Mouse (Mus musculus) neural tube, embryonic 14.5 days (tissue): Measurements from ENCODE around the gene Nrxn3. TPM values are rescaled to one million over a fixed set of nuclear protein-coding genes. Genes with fewer than 3 reads are reported as not detected.

ENCODE experiments used
- ATAC-seq: fragments of 200-750 bp; cut with Nextera tagmentation; 2 replicates; pipeline ENCODE4 v1.8.0; 2017; ENCODE audit warnings: low read depth, mild to moderate bottlenecking, moderate TSS enrichment, moderate library complexity
- H3K27ac ChIP-seq: fragments of 300-500 bp; sonication (generic); 2 replicates; pipeline ENCODE4 v1.5.1; 2014; ENCODE audit warnings: low read depth, mild to moderate bottlenecking, control low read depth, low read length, moderate library complexity, mixed read lengths
- H3K27me3 ChIP-seq: fragments of 300-500 bp; sonication (generic); 2 replicates; pipeline ENCODE4 v1.6.1; 2014; ENCODE audit warnings: low read length; ENCODE audit not compliant: control insufficient read depth, insufficient read depth
- H3K36me3 ChIP-seq: fragments of 300-500 bp; sonication (generic); 2 replicates; pipeline ENCODE4 v1.6.1; 2014; ENCODE audit warnings: low read length, mixed read lengths; ENCODE audit not compliant: control insufficient read depth, insufficient read depth
- H3K4me1 ChIP-seq: fragments of 300-500 bp; sonication (generic); 2 replicates; pipeline ENCODE4 v1.6.1; 2014; ENCODE audit warnings: low read length; ENCODE audit not compliant: control insufficient read depth, insufficient read depth
- H3K4me2 ChIP-seq: fragments of 300-500 bp; sonication (generic); 2 replicates; pipeline ENCODE4 v1.6.1; 2014; ENCODE audit warnings: mild to moderate bottlenecking, low read depth, low read length, control low read depth
- H3K4me3 ChIP-seq: fragments of 300-500 bp; sonication (generic); 2 replicates; pipeline ENCODE4 v1.5.1; 2014; ENCODE audit warnings: low read depth, low read length, control low read depth, mixed read lengths
- H3K9ac ChIP-seq: fragments of 300-500 bp; sonication (generic); replicated peaks from 2 replicates; pipeline ENCODE4 v1.6.1; 2014; ENCODE audit warnings: low read depth, mild to moderate bottlenecking, control low read depth, low read length, mixed read lengths
- H3K9me3 ChIP-seq: fragments of 300-500 bp; sonication (generic); 2 replicates; pipeline ENCODE4 v1.6.1; 2016; ENCODE audit warnings: low read length; ENCODE audit not compliant: control insufficient read depth
- WGBS: fragments of 180-500 bp; shearing (Covaris S2); extraction: QIAGEN DNeasy Blood & Tissue Kit; methylation state at CpG from one replicate; pipeline ENCODE4 v1.1.7; 2014; 5-methylcytosine and 5-hydroxymethylcytosine counted together
- polyA plus RNA-seq: library from polyadenylated mRNA; unstranded; fragments of >200 nt; fragmentation: Nextera tagmentation; extraction: Ambion mirVana; gene quantifications from 2 replicates; pipeline ENCODE4 v1.2.1, GENCODE M21; 2014

The Nrxn3 gene
- polyA plus RNA-seq, 1 experiment from 2014 or later: 159 TPM

GRCm38 (mm10) chr12:88863069-88863468, 140.4 kb downstream of the Nrxn3 start:
- H3K27ac ChIP-seq: no peak overlapping the region
- H3K4me1 ChIP-seq: peaks cover 4% of the 10 kb centered on the region; the same call in 1 of the 2 replicates
- WGBS: 78% methylated on average over 4 of the region's 4 CpGs
- no peaks in the 10 kb centered on the region for H3K36me3 ChIP-seq
- no peak overlapping the region for H3K4me2 ChIP-seq
- H3K27me3 ChIP-seq: no peaks in the 10 kb centered on the region
- H3K4me3 ChIP-seq: no peak overlapping the region
- ATAC-seq: no peak
- H3K9me3 ChIP-seq: no peaks in the 10 kb centered on the region
- H3K9ac ChIP-seq: no peak overlapping the region

GRCm38 (mm10) chr12:88868288-88868687, 145.6 kb downstream of the Nrxn3 start:
- no peaks in the 10 kb centered on the region for H3K4me1 ChIP-seq
- H3K27ac ChIP-seq: no peak overlapping the region

GRCm38 (mm10) chr12:88897331-88897730, 174.7 kb downstream of the Nrxn3 start:
- no peak overlapping the region for H3K27ac ChIP-seq
- H3K4me2 ChIP-seq: no peak overlapping the region
- H3K27me3 ChIP-seq: no peaks in the 10 kb centered on the region
- ATAC-seq: no peak
- 66% methylated on average over 1 of the region's 1 CpGs for WGBS
- H3K9me3 ChIP-seq: no peaks in the 10 kb centered on the region
- peaks cover 13% of the 10 kb centered on the region; the same call in 1 of the 2 replicates for H3K4me1 ChIP-seq
- no peak overlapping the region for H3K4me3 ChIP-seq
- H3K36me3 ChIP-seq: no peaks in the 10 kb centered on the region
- H3K9ac ChIP-seq: no peak overlapping the region

More at GRCm38 (mm10) chr12:88868288-88868687, 145.6 kb downstream of the Nrxn3 start:
- H3K9me3 ChIP-seq: no peaks in the 10 kb centered on the region
- no peak for ATAC-seq
- H3K36me3 ChIP-seq: no peaks in the 10 kb centered on the region
- no peak overlapping the region for H3K4me3 ChIP-seq
- no peak overlapping the region for H3K9ac ChIP-seq
- no peak overlapping the region for H3K4me2 ChIP-seq
- no peaks in the 10 kb centered on the region for H3K27me3 ChIP-seq

DNA sequence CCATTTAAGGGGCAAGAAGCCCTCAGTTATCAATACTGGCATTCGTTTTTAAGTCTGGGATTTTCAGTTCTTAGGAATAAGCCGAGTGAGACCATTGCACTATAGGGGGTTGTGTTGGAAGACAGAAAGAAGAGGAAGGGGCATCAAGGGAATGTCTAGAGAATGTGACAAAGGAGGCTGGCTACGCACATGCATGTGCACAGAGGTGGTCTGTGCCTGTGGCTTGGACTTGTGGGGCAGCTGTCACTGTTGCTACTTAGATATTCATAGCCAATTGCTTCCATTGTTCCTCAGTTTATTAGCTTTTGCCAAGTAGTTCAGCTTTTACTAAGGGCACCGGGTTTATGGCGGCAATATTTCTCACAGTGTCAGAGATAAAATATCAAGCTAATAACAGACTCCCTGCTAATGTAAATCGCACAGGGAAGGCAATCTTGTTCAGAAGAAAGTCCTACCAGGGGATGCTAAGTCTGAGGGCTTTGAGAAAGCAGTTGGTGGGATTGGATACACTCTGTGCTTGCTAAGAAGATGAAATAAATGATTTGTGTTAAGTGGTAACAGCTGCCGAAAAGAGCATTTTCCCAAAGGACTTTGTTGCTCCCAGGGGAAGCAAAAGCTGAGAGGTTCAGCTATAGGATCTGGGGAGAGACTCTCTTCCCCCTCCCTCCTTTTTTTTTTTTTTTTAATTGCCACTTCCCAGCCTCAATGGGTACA, 177.5 kb downstream of the Nrxn3 start:
- H3K9me3 ChIP-seq: no peaks in the 10 kb centered on the region
- 18% methylated on average over 7 of the region's 7 CpGs for WGBS
- H3K4me2 ChIP-seq: no peak overlapping the region
- no peak overlapping the region for H3K9ac ChIP-seq
- peaks cover 13% of the 10 kb centered on the region; the same call in 1 of the 2 replicates for H3K4me1 ChIP-seq
- H3K4me3 ChIP-seq: no peak overlapping the region
- H3K27me3 ChIP-seq: no peaks in the 10 kb centered on the region
- peak; percentile 68 for ATAC-seq
- H3K27ac ChIP-seq: peak overlapping the region; percentile 45; the same call in 1 of the 2 replicates
- H3K36me3 ChIP-seq: no peaks in the 10 kb centered on the region

- Histone ChIP-seq H3K4me2 (no peak overlapping the region), H3K4me3 (no peak overlapping the region), H3K27me3 (no peaks in the 10 kb centered on the region), H3K9ac (no peak overlapping the region), H3K9me3 (no peaks in the 10 kb centered on the region), H3K36me3 (no peaks in the 10 kb centered on the region), H3K4me1 (peaks cover 13% of the 10 kb centered on the region; the same call in 1 of the 2 replicates), H3K27ac (no peak overlapping the region)
- ATAC-seq: no peak
- 8% methylated on average over 1 of the region's 1 CpGs for WGBS
These were observed 178.0 kb downstream of the Nrxn3 start for GRCm38 (mm10) chr12:88900728-88901080.

DNA sequence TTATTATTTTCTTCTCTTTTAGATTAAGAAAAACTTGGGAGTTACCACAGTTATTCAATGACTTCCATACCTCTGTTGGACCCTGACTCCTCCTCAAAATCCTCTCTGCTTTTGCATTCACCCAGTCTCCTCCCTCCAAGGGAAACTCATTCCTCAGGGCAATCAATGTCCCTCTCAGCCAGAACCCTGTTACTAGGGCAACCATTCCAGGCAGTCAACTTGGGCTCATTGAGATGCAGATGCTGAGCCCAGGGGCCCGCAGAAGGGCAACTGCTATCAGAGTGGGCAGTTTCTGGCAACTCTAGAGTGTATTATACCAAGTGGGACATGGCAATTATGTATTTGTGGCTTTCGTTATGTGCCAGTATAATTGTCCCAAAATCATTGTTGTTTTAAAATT, 188.1 kb downstream of the Nrxn3 start:
- H3K9me3 ChIP-seq: no peaks in the 10 kb centered on the region
- WGBS: 5% methylated on average over 2 of the region's 2 CpGs
- H3K9ac ChIP-seq: no peak overlapping the region
- no peak overlapping the region for H3K4me2 ChIP-seq
- H3K4me1 ChIP-seq: no peaks in the 10 kb centered on the region; the same call in 1 of the 2 replicates
- no peak overlapping the region for H3K27ac ChIP-seq
- H3K36me3 ChIP-seq: no peaks in the 10 kb centered on the region
- no peak overlapping the region for H3K4me3 ChIP-seq
- peak; percentile 93 for ATAC-seq
- no peaks in the 10 kb centered on the region for H3K27me3 ChIP-seq

GRCm38 (mm10) chr12:88916752-88917151, 194.1 kb downstream of the Nrxn3 start:
- Histone ChIP-seq H3K4me2 (no peak overlapping the region), H3K4me1 (no peaks in the 10 kb centered on the region), H3K27ac (no peak overlapping the region), H3K27me3 (no peaks in the 10 kb centered on the region), H3K9ac (no peak overlapping the region), H3K36me3 (no peaks in the 10 kb centered on the region), H3K9me3 (no peaks in the 10 kb centered on the region), H3K4me3 (no peak overlapping the region)
- 51% methylated on average over 2 of the region's 2 CpGs for WGBS
- ATAC-seq: no peak

DNA sequence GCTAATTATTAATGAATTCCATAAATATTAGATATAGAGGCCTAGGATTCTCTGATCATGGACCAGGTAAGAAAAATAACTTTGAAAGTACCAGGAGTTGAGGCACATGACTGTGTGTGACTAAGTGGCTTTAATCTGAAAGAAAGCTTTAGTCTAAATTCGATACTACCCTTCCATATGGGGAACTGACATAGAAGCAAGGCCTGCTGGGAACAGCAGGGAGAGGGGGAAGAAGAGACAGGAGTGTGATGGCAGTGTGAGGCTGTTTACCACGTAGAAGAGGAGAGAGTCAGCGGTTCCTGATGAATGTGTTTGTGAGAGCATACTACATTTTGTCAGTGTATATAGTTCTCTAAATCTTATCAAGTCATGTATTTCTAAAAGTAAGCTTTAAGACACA, 202.2 kb downstream of the Nrxn3 start:
- ATAC-seq: no peak
- H3K4me3 ChIP-seq: no peak overlapping the region

DNA sequence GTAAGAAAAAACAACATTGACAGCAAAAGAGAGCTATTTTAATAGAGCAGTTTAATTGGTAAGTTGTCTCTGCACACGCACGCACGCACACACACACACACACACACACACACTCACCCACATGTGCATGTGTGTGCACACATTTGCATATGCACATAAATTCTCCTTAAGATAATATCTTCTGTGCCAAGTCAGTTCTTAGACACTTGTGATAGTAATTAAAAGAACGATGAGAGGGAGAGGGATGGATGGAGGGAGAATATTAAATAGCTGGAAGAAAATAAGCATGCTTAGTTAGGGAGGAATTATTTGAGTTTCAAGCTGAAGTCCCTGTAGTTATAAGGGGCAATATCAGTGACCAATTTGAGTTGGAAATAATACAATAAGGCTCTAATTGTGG, 203.6 kb downstream of the Nrxn3 start:
- H3K36me3 ChIP-seq: no peaks in the 10 kb centered on the region
- no peak overlapping the region for H3K9ac ChIP-seq
- no peaks in the 10 kb centered on the region for H3K9me3 ChIP-seq
- no peak for ATAC-seq
- 66% methylated on average over 4 of the region's 4 CpGs for WGBS
- H3K4me3 ChIP-seq: no peak overlapping the region
- H3K27me3 ChIP-seq: no peaks in the 10 kb centered on the region
- H3K27ac ChIP-seq: no peak overlapping the region
- H3K4me2 ChIP-seq: no peak overlapping the region
- 0 out of 2 replicates have a peak, but pooled peaks cover 2% of the 10 kb centered on the region for H3K4me1 ChIP-seq

More for the DNA sequence above, 202.2 kb downstream of the Nrxn3 start:
- H3K4me2 ChIP-seq: no peak overlapping the region
- WGBS: 70% methylated on average over 3 of the region's 3 CpGs
- H3K36me3 ChIP-seq: no peaks in the 10 kb centered on the region
- no peaks in the 10 kb centered on the region for H3K9me3 ChIP-seq
- no peaks in the 10 kb centered on the region for H3K27me3 ChIP-seq
- no peak overlapping the region for H3K27ac ChIP-seq
- H3K9ac ChIP-seq: no peak overlapping the region
- H3K4me1 ChIP-seq: 0 out of 2 replicates have a peak, but pooled peaks cover 2% of the 10 kb centered on the region
